Mouse (Mus musculus) heart, postnatal 25 days (tissue): Measurements from ENCODE around the gene Ppp2r5c. TPM values are rescaled to one million over a fixed set of nuclear protein-coding genes. Genes with fewer than 3 reads are reported as not detected.

Experiments
- DNase-seq: peaks from one replicate; pipeline ENCODE4 v3.0.0; 2022; ENCODE audit warnings: low spot score
- intact Hi-C: fragments of 180-260 bp; cut with DNase I; formaldehyde crosslinking; loops from one replicate; pipeline ENCODE4 v1.15.1; 2025
- total RNA-seq, 2 experiments: library from RNA; stranded (reverse); gene quantifications; 2 replicates each; pipeline ENCODE4 v1.2.3; 2021

Ppp2r5c gene
- 10 to 100 TPM; 90.4 to 91.5 TPM for total RNA-seq

- intact Hi-C loops: no loop called here
- peak; percentile 88 for DNase-seq
Observed at GRCm38 (mm10) chr12:110446290-110447170, at the start of gene Ppp2r5c. Gene Ppp2r5c (plus strand): TSS chr12:110447120.

- intact Hi-C loops: no loop called here
Observed at GRCm38 (mm10) chr12:110398351-110398750, 48.6 kb upstream of the Ppp2r5c start.

GRCm38 (mm10) chr12:110399161-110399560 lies 47.8 kb upstream of the Ppp2r5c start:
- no peak for DNase-seq
- intact Hi-C loops: no loop called here

More at GRCm38 (mm10) chr12:110398351-110398750, 48.6 kb upstream of the Ppp2r5c start:
- DNase-seq: no peak

- intact Hi-C loops: no loop called here
Observed at GRCm38 (mm10) chr12:110400936-110401335, 46.0 kb upstream of the Ppp2r5c start.

GRCm38 (mm10) chr12:110401871-110402270 lies 45.0 kb upstream of the Ppp2r5c start:
- intact Hi-C loops: no loop called here
- DNase-seq: no peak

More at GRCm38 (mm10) chr12:110400936-110401335, 46.0 kb upstream of the Ppp2r5c start:
- DNase-seq: no peak

- intact Hi-C loops: no loop called here
- DNase-seq: no peak
Observed at GRCm38 (mm10) chr12:110416244-110416643, 30.7 kb upstream of the Ppp2r5c start.

GRCm38 (mm10) chr12:110417023-110417986 lies 29.6 kb upstream of the Ppp2r5c start:
- DNase-seq: no peak
- intact Hi-C loops: no loop called here

GRCm38 (mm10) chr12:110417987-110418734 lies 28.8 kb upstream of the Ppp2r5c start:
- DNase-seq: no peak
- intact Hi-C loops: loop anchor here (2.0 kb wide), 1 partner anchor 425 kb away; no protein-coding TSS in a partner anchor

- intact Hi-C loops: loop anchor here (1.0 to 2.0 kb wide), 2 partner anchors 284 to 424 kb away; no protein-coding TSS in a partner anchor
- DNase-seq: no peak
Observed at GRCm38 (mm10) chr12:110418735-110419350, 28.1 kb upstream of the Ppp2r5c start.

- no peak for DNase-seq
- intact Hi-C loops: loop anchor here (1.0 to 2.0 kb wide), 2 partner anchors 283 to 423 kb away; no protein-coding TSS in a partner anchor
Observed at GRCm38 (mm10) chr12:110419879-110420278, 27.0 kb upstream of the Ppp2r5c start.

GRCm38 (mm10) chr12:110421361-110421760 lies 25.6 kb upstream of the Ppp2r5c start:
- no peak for DNase-seq
- intact Hi-C loops: no loop called here

GRCm38 (mm10) chr12:110424008-110424704 lies 22.8 kb upstream of the Ppp2r5c start:
- no peak for DNase-seq
- intact Hi-C loops: no loop called here

- DNase-seq: no peak
- intact Hi-C loops: no loop called here
Observed at GRCm38 (mm10) chr12:110426417-110427010, 20.4 kb upstream of the Ppp2r5c start.

GRCm38 (mm10) chr12:110429340-110429973 lies 17.5 kb upstream of the Ppp2r5c start:
- DNase-seq: no peak
- intact Hi-C loops: no loop called here

- intact Hi-C loops: no loop called here
- no peak for DNase-seq
Observed at GRCm38 (mm10) chr12:110429990-110430389, 16.9 kb upstream of the Ppp2r5c start.

GRCm38 (mm10) chr12:110431805-110432204 lies 15.1 kb upstream of the Ppp2r5c start:
- DNase-seq: no peak
- intact Hi-C loops: no loop called here

- intact Hi-C loops: no loop called here
- no peak for DNase-seq
Observed at GRCm38 (mm10) chr12:110436638-110437366, 10.1 kb upstream of the Ppp2r5c start.
